Mouse (Mus musculus) olfactory bulb, adult 2 months (tissue): ENCODE results near the gene Neo1.

Experiments
- CTCF ChIP-seq: fragments of 200-500 bp; IDR thresholded peaks from 2 replicates; pipeline ENCODE4 v1.5.1; 2012; ENCODE audit warnings: low read depth, mild to moderate bottlenecking, low read length, moderate library complexity; ENCODE audit not compliant: insufficient read depth
- POLR2A ChIP-seq: fragments of 200-500 bp; IDR thresholded peaks from 2 replicates; pipeline ENCODE4 v1.6.1; 2012; ENCODE audit warnings: mild to moderate bottlenecking, low read depth, low read length, moderate library complexity; ENCODE audit not compliant: insufficient read depth

- no peak for TF ChIP-seq POLR2A
- no peak for TF ChIP-seq CTCF
Measured at GRCm38 (mm10) chr9:58955507-58955906, 80.7 kb downstream of the Neo1 start.
